Mouse (Mus musculus) small intestine, adult 10 weeks (tissue): ENCODE data around the gene Sox14. TPM values are rescaled to one million over a fixed set of nuclear protein-coding genes. Genes with fewer than 3 reads are reported as not detected.

Source experiments
- polyA plus RNA-seq: library from polyadenylated mRNA; stranded (reverse); fragments of 350-450 nt; fragmentation: Illumina TruSeq; extraction: RNeasy Lipid Tissue Mini Kit (QIAGEN cat#74804); gene quantifications from one replicate; pipeline ENCODE4 v1.2.3, GENCODE M21; 2014; ENCODE audit warnings: low replicate concordance

Sox14 gene
- not detected for polyA plus RNA-seq

DNA sequence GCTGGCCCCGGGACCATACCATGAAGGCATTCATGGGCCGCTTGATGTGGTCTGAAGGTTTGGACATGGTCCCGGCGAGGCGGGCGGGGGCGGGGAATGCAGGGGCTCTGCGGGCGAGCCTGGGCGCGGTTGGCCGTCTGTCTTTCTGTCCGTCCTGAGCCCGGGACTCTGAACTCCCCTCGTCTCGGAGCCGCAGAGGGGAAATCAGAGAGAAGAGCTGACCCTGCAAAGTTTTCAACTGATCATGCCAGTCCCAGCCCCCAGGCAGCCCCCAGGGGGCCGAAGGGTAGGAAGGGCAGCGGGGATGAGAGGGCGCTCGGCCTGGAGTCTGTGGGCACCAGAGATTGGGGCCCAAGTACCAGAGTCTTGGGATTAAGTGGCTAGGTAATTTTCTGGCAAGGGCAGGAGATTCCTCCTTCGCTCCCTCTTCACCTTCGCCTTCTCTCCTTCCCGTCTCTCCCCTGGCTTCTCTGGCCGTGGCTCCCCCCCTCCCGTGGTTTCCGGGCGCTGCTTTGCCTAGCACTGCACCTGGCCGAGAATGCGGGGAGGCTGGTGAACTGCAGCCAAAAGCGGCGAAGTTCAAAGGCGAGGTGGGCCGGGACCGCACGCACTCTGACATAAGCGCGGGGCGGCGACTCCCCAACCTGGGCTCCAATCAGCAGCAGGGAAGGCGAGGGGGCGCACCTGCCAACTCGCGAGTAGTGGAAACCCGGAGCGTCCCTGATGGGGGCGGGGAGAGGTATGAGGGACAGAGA, at the start of gene Sox14:
TSS of gene Sox14 (minus strand) at position 553 of the 755 bp plus-strand sequence.

Other genes starting within 250 kb of the Sox14 start
- gene Dzip1l, start 246.7 kb downstream of the Sox14 start, polyA plus RNA-seq: 0.22 TPM
- gene Cldn18, start 158.9 kb downstream of the Sox14 start, polyA plus RNA-seq: not detected